Mouse (Mus musculus): ENCODE data around the gene A830031A19Rik. TPM values are rescaled to one million over a fixed set of nuclear protein-coding genes. Genes with fewer than 3 reads are reported as not detected.

The A830031A19Rik gene
- not detected in 2 replicates for polyA plus RNA-seq (2015; fragmentation: Nextera tagmentation; extraction: Ambion mirVana)

DNA sequence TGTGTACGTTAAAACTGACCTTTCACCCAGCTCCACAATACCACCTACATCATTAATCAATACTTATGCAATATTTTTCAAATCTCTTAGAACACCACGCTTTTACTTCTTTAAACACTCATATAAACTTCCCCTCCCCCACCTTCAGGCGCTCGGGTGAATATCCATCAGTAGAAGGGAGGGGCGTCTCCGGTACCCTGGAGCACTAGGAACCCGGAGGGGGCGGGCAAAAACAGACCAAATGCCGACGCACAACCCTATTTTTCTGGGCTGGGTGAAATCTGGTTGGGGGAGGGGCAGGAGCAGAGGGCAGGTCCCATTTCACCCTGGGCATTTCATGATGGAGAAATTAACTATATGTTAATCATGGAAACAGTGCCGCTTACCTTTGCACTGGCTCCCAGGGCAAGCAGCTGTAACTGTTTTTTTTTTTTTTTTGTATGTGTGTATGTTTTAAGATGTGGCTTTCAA is at the start of gene A830031A19Rik:
Gene A830031A19Rik (minus strand): TSS at position 421 of the 471 bp plus-strand sequence.
- Histone ChIP-seq H3K4me1 (replicated peaks; ENCODE audit: control insufficient read depth, insufficient read depth, low read length) (peaks cover 16% of the 10 kb centered on the region), H3K27me3 (ENCODE audit: control insufficient read depth, insufficient read depth, low read depth, low read length) (peaks cover 23% of the 10 kb centered on the region), H3K4me2 (ENCODE audit: low read depth, low read length) (peak within 1 kb of the TSS; percentile 97), H3K36me3 (ENCODE audit: control insufficient read depth, insufficient read depth, low read length) (no peaks in the 10 kb centered on the region), H3K9me3 (ENCODE audit: control insufficient read depth, low read length) (no peaks in the 10 kb centered on the region), H3K9ac (ENCODE audit: low read length) (peak within 1 kb of the TSS; percentile 74), H3K4me3 (ENCODE audit: low read length) (peak within 1 kb of the TSS; percentile 65), H3K27ac (ENCODE audit: low read length) (no peak within 1 kb of the TSS)
- no peak for ATAC-seq (ENCODE audit: low read depth)
- 1% methylated on average over 11 of the region's 11 CpGs for WGBS

DNA sequence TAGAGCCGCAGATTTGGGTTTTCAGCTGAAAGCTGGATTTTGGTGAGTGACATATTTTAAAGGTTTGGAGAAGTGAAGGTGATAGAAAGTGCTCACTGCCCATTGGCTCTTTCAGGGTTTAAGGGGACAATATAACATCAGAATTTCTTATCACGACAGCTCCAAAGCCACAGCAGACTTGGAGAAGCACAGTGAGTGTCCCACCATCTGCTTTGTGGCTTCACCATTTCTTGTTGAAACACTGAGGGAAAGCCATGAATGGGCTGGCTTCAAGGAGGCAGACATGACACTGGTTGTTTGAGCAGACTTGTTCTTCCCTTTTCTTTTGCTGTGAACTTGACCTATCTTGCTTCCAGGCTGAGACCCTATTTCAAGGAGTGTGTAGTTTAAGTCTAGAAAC is 49.1 kb upstream of the A830031A19Rik start:
- H3K36me3 ChIP-seq (ENCODE audit: control insufficient read depth, insufficient read depth, low read length): no peaks in the 10 kb centered on the region
- H3K27me3 ChIP-seq (ENCODE audit: control insufficient read depth, insufficient read depth, low read depth, low read length): no peaks in the 10 kb centered on the region
- ATAC-seq (ENCODE audit: low read depth): no peak
- no peaks in the 10 kb centered on the region for H3K9me3 ChIP-seq (ENCODE audit: control insufficient read depth, low read length)
- no peak overlapping the region for H3K27ac ChIP-seq (ENCODE audit: low read length)
- H3K4me2 ChIP-seq (ENCODE audit: low read depth, low read length): no peak overlapping the region
- H3K4me3 ChIP-seq (ENCODE audit: low read length): no peak overlapping the region
- 81% methylated on average over 2 of the region's 2 CpGs for WGBS
- no peaks in the 10 kb centered on the region for H3K4me1 ChIP-seq (replicated peaks; ENCODE audit: control insufficient read depth, insufficient read depth, low read length)
- no peak overlapping the region for H3K9ac ChIP-seq (ENCODE audit: low read length)

DNA sequence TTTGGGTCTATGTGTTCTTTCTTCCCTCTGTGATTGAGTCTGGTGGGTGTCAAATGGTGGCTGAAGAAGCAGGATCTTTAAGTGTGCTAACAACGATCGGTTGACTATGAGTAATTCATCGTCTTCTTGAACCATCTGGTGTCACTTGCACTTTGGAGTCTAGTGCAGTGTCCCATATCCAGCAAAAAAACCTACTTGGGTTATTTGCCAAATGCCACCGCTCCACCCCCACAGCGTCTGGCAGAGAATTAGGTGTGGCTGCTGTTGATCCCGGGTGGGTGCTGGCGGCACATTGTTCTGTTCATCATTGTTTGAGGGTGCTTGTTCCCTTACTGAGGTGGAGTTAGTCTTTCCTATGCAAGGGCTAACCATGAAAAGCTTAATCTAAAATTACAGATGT is 48.0 kb upstream of the A830031A19Rik start:
- no peaks in the 10 kb centered on the region for H3K4me1 ChIP-seq (replicated peaks; ENCODE audit: control insufficient read depth, insufficient read depth, low read length)
- 80% methylated on average over 7 of the region's 7 CpGs for WGBS
- no peaks in the 10 kb centered on the region for H3K9me3 ChIP-seq (ENCODE audit: control insufficient read depth, low read length)
- no peaks in the 10 kb centered on the region for H3K27me3 ChIP-seq (ENCODE audit: control insufficient read depth, insufficient read depth, low read depth, low read length)
- no peak overlapping the region for H3K27ac ChIP-seq (ENCODE audit: low read length)
- no peaks in the 10 kb centered on the region for H3K36me3 ChIP-seq (ENCODE audit: control insufficient read depth, insufficient read depth, low read length)
- ATAC-seq (ENCODE audit: low read depth): no peak
- H3K4me2 ChIP-seq (ENCODE audit: low read depth, low read length): no peak overlapping the region
- H3K4me3 ChIP-seq (ENCODE audit: low read length): no peak overlapping the region
- no peak overlapping the region for H3K9ac ChIP-seq (ENCODE audit: low read length)

DNA sequence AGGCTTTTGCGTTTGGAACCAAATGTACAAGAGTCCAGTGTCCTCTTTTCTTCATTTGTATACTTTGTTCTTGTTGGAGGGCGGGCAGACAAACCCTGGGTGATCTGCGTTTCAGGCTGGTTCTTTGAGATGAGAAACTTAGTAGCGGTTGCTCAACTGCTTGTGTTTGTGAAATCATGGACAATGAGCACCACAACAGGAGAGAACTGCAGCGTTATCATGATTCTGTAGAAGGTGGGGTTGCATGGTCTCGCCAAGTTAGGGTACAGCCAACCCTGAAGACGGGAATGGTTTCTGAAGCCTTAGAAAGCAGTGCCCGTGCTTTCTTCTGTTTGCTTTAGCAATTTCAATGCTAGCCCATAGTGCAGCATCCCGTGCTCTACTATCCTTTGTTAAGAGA is 46.3 kb upstream of the A830031A19Rik start:
- H3K4me1 ChIP-seq (replicated peaks; ENCODE audit: control insufficient read depth, insufficient read depth, low read length): no peaks in the 10 kb centered on the region; the same call in 1 of the 2 replicates
- no peak for ATAC-seq (ENCODE audit: low read depth)
- H3K9me3 ChIP-seq (ENCODE audit: control insufficient read depth, low read length): no peaks in the 10 kb centered on the region
- no peak overlapping the region for H3K27ac ChIP-seq (ENCODE audit: low read length)
- H3K27me3 ChIP-seq (ENCODE audit: control insufficient read depth, insufficient read depth, low read depth, low read length): no peaks in the 10 kb centered on the region
- no peak overlapping the region for H3K4me2 ChIP-seq (ENCODE audit: low read depth, low read length)
- H3K9ac ChIP-seq (ENCODE audit: low read length): no peak overlapping the region
- no peaks in the 10 kb centered on the region for H3K36me3 ChIP-seq (ENCODE audit: control insufficient read depth, insufficient read depth, low read length)
- H3K4me3 ChIP-seq (ENCODE audit: low read length): no peak overlapping the region
- 86% methylated on average over 9 of the region's 9 CpGs for WGBS

DNA sequence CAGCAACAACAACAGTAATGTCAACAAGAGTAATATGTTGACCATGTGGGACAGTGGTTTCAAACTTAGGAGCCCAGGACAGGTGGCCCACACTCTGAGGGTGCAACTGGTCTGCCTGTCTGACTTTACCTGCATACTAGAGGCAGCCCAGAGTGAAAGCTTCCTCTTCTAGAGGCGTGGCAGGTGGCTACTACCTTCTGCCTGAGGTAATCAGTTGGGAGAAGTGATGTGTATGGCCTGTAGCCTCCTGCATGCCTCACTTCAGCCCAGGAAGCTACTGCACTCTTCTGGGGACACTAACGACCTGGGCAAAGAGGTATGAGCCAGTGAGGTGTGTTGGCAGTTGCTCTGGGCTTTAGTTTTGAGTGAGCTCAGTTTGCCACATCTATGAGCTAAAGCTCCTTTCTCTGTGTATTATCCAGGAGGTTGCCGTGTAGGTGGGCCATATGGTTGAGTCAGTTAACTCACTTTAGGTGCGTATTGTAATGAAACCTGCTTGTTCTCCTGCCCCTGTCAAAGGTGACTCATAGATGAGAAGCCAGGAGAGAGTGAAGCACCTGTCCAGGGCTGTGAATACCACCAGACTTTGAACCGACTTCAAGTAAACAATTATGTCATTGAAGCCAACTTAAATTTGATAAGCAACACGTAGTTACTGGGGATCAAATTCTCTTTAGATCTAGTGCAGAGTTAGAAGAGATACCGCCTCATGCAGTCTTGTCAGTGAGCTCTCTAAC is 41.9 kb upstream of the A830031A19Rik start:
- Histone ChIP-seq H3K9me3 (ENCODE audit: control insufficient read depth, low read length) (no peaks in the 10 kb centered on the region), H3K36me3 (ENCODE audit: control insufficient read depth, insufficient read depth, low read length) (no peaks in the 10 kb centered on the region), H3K4me2 (ENCODE audit: low read depth, low read length) (no peak overlapping the region), H3K27ac (ENCODE audit: low read length) (no peak overlapping the region), H3K4me1 (replicated peaks; ENCODE audit: control insufficient read depth, insufficient read depth, low read length) (peaks cover 11% of the 10 kb centered on the region), H3K27me3 (ENCODE audit: control insufficient read depth, insufficient read depth, low read depth, low read length) (no peaks in the 10 kb centered on the region), H3K4me3 (ENCODE audit: low read length) (no peak overlapping the region), H3K9ac (ENCODE audit: low read length) (no peak overlapping the region)
- WGBS: 50% methylated on average over 7 of the region's 7 CpGs
- ATAC-seq (ENCODE audit: low read depth): no peak

DNA sequence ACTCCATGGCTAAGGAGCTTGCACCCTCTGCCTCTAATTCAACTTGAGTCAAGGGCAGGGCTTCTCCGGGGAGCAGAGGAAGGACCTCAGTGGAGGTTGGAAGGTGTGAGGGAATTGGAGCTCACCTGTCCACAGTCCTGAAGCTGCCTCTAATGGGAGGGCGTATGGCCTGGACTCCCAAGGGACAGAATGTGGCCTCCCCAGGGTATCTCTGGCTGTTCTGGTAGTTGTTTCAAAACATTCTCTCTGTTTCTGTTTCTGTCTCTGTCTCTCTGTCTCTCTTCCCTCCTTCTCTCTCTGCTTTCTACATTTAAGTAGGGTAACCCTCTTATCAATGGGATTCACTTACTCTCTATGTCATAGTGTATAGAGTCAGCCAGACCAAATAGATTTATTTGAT is 41.2 kb upstream of the A830031A19Rik start:
- no peak overlapping the region for H3K27ac ChIP-seq (ENCODE audit: low read length)

DNA sequence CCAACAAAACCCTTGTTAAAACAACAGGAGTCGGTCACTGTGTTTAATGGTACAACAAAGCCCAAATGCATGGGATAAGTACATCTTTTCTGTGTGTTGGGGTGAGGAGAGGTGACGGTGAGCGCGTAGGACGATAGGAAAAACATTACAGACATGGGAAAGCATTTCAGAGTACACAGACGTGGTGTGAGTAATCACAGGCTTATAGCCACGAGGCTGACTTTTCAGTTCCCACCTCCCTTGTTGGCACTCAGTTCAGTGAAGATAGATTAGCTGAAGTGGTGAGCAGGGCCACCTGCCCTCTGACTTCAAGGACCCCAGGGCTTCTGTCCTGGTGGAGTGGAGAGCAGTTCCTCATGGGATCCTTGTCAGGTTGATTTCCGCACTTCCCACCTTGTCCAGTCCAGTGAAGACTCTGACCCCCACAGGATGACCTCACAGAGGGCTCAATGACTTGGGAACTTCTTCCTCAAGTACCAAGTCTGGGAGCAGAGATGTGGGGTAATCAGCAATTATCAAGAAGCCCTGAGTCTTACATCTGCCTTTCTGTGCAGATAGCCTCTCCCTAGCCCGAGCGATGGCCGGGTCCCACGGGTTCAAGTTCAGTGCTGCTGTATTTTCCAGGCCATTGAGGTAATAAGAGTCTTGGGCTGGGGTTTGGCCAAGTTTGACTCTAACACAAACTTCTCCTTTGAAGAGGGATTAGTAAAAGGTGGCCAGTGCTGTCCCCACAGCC is 40.3 kb upstream of the A830031A19Rik start:
- no peak overlapping the region for H3K4me2 ChIP-seq (ENCODE audit: low read depth, low read length)
- no peak for ATAC-seq (ENCODE audit: low read depth)
- no peak overlapping the region for H3K4me3 ChIP-seq (ENCODE audit: low read length)
- no peaks in the 10 kb centered on the region for H3K27me3 ChIP-seq (ENCODE audit: control insufficient read depth, insufficient read depth, low read depth, low read length)
- H3K36me3 ChIP-seq (ENCODE audit: control insufficient read depth, insufficient read depth, low read length): no peaks in the 10 kb centered on the region
- no peak overlapping the region for H3K27ac ChIP-seq (ENCODE audit: low read length)
- H3K4me1 ChIP-seq (replicated peaks; ENCODE audit: control insufficient read depth, insufficient read depth, low read length): peaks cover 12% of the 10 kb centered on the region
- no peak overlapping the region for H3K9ac ChIP-seq (ENCODE audit: low read length)
- H3K9me3 ChIP-seq (ENCODE audit: control insufficient read depth, low read length): no peaks in the 10 kb centered on the region
- WGBS: 59% methylated on average over 12 of the region's 12 CpGs

More for the DNA sequence above, 41.2 kb upstream of the A830031A19Rik start:
- WGBS: 82% methylated on average over 2 of the region's 2 CpGs
- Histone ChIP-seq H3K4me3 (ENCODE audit: low read length) (no peak overlapping the region), H3K4me2 (ENCODE audit: low read depth, low read length) (no peak overlapping the region), H3K9me3 (ENCODE audit: control insufficient read depth, low read length) (no peaks in the 10 kb centered on the region), H3K9ac (ENCODE audit: low read length) (no peak overlapping the region), H3K27me3 (ENCODE audit: control insufficient read depth, insufficient read depth, low read depth, low read length) (no peaks in the 10 kb centered on the region), H3K36me3 (ENCODE audit: control insufficient read depth, insufficient read depth, low read length) (no peaks in the 10 kb centered on the region), H3K4me1 (replicated peaks; ENCODE audit: control insufficient read depth, insufficient read depth, low read length) (peaks cover 11% of the 10 kb centered on the region)
- no peak for ATAC-seq (ENCODE audit: low read depth)

DNA sequence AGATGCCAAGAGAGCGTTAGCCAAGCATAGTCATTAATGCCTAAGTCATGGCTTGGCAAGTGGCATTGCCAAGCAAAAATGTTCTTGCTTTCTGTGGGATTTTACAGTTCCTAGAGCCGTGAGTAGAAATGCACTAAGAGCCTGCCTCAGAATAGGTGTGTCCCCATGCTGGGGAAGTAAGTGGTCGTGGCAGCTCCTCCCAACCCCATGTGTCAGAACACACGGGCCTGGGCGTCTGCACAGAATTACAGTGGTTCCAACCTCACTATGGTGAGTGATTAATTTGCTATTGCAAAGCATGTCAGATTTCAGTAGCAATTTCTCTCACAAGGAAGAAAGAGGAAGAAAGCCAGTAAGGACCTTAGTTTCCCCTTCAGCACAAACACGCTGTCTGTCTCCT is 36.9 kb upstream of the A830031A19Rik start:
- Histone ChIP-seq H3K4me1 (replicated peaks; ENCODE audit: control insufficient read depth, insufficient read depth, low read length) (peaks cover 22% of the 10 kb centered on the region), H3K27me3 (ENCODE audit: control insufficient read depth, insufficient read depth, low read depth, low read length) (no peaks in the 10 kb centered on the region), H3K9ac (ENCODE audit: low read length) (no peak overlapping the region), H3K9me3 (ENCODE audit: control insufficient read depth, low read length) (no peaks in the 10 kb centered on the region), H3K36me3 (ENCODE audit: control insufficient read depth, insufficient read depth, low read length) (no peaks in the 10 kb centered on the region), H3K4me3 (ENCODE audit: low read length) (no peak overlapping the region), H3K27ac (ENCODE audit: low read length) (no peak overlapping the region), H3K4me2 (ENCODE audit: low read depth, low read length) (no peak overlapping the region)
- ATAC-seq (ENCODE audit: low read depth): no peak
- 70% methylated on average over 6 of the region's 6 CpGs for WGBS

DNA sequence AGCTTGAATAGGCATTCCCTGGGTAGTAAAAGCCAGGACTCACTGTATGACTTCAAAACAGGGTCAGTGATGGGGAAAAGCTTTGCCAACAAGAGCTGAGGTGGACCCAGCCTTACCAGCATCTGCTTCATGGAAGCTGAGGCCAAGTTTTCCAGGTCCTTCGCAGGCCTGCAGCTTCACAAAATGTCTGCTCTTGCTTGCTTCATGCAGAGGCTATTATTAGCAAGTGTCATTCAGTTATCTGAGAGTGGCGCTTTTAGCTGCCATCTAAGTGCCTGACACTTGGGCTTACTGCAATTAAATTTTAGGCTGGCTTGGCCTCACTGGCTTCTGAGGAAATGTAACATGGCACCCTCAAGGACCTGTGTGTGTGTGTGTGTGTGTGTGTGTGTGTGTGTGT is 35.3 kb upstream of the A830031A19Rik start:
- no peaks in the 10 kb centered on the region for H3K27me3 ChIP-seq (ENCODE audit: control insufficient read depth, insufficient read depth, low read depth, low read length)
- H3K4me3 ChIP-seq (ENCODE audit: low read length): no peak overlapping the region
- H3K4me2 ChIP-seq (ENCODE audit: low read depth, low read length): no peak overlapping the region
- WGBS: 73% methylated on average over 2 of the region's 2 CpGs
- H3K4me1 ChIP-seq (replicated peaks; ENCODE audit: control insufficient read depth, insufficient read depth, low read length): peaks cover 22% of the 10 kb centered on the region
- H3K27ac ChIP-seq (ENCODE audit: low read length): no peak overlapping the region
- no peaks in the 10 kb centered on the region for H3K36me3 ChIP-seq (ENCODE audit: control insufficient read depth, insufficient read depth, low read length)
- no peaks in the 10 kb centered on the region for H3K9me3 ChIP-seq (ENCODE audit: control insufficient read depth, low read length)
- ATAC-seq (ENCODE audit: low read depth): no peak
- no peak overlapping the region for H3K9ac ChIP-seq (ENCODE audit: low read length)
